Mouse (Mus musculus) induced T-regulatory cell, adult 2 months (primary cell): Measurements from ENCODE around the gene Il11ra1.
A peak's percentile ranks its signal among the peaks of the same experiment; 100 is the strongest.
"Not testable (repeated sequence)": the region's sequence is repeated elsewhere in the genome, so short reads cannot be mapped to it uniquely, and the experiment has no call there.

Experiments
- DNase-seq: peaks from one replicate; pipeline ENCODE4 v3.0.0-alpha.2; 2012; ENCODE audit warnings: low read depth

Il11ra1 gene

DNA sequence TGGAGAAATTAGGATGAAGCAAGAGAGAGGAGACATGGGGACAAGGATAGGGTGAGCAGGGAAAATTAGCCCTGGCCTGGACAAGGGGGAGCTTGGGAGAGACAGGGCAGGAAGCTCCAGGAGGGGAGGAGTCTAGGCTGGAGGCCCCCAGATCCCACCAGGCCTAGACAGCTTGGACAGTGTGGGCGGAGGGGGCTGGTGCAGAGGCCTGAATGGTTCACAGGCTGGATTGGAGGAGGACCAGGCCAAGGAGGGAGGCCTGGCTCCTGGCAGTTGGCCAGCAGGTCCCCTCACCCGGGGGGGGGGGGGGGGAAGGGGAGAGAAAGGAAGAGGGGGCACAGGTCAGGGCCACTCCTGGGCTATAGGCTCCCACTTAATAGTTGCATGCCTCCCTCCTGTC, 20.5 kb upstream of the Il11ra1 start:
- DNase-seq, result no peak

DNA sequence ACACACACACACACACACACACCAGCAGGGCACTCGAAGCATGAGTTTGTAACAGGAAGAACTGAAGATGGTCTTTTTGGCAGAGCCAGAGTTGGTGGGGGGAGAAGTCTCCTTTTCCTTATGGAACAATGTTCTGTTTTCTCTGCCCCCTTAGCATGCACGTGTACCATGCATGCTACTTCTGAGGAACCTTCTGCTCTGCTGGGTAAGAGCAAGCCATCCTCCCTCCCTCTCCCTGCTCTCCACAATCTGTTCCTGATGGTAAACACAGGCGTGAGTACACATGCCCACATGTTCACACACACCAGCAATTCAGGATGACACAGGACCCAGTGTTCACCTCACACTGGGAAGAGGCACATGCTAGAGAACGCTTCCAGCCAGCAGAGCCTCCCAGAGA, 18.6 kb upstream of the Il11ra1 start:
- no peak for DNase-seq

DNA sequence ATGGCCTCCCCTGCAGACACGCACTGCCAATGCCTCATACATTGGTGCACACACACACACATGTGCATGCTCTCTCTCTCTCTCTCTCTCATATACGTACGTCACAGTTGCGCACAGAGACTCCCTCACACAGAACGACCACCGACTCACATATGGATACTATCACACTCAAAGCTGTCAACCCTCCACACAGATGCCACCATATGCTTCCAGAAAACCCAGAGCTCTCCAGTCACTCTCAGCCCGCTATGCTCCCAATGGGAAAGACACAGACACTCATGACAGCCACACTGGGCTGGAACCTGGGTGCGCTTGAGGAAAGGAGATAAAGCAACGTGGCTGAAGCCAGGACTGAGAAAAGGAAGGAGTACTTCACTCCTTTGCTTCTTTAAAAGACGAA, 17.8 kb upstream of the Il11ra1 start:
- no peak for DNase-seq

DNA sequence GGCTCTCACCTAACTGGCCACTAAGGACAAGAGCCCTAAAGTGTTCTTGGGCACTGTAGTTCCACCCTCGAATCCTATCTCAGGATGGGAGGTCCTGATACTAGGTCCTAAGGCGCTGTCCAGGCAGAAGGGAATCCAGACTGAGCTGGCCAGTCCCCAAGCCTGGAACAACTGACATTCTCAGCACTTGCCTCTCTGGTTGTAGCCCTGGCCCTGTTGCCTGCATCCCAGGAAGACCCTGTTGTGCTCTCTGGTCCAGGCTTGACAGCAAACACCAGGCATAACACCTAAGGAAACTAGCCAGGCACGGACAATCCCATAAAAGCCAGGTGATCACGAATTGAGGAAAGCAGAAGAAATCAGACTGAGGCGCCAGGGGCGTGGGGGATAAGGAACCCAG, 17.0 kb upstream of the Il11ra1 start:
- no peak for DNase-seq

DNA sequence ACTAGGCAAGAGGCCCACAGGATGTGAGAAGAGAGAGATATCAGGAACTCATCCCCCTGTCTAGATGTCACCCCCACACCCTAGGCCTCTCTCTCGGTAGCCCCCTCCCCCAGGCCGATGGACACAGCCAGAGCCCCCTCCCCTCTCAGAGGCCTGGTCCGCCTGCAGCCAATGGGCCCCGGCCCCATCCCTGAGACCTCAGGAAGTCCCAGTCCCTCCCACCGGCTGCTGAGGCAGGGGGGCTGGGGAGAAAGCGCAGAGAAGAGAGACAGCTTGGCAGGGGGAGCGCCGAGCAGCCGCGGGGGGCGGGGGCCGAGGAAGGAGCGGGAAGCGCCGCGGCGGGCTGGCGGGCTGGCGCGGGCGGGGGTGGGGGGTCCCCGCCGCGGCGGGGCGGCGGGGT, 16.5 kb upstream of the Il11ra1 start:
- DNase-seq, result not testable (repeated sequence)

DNA sequence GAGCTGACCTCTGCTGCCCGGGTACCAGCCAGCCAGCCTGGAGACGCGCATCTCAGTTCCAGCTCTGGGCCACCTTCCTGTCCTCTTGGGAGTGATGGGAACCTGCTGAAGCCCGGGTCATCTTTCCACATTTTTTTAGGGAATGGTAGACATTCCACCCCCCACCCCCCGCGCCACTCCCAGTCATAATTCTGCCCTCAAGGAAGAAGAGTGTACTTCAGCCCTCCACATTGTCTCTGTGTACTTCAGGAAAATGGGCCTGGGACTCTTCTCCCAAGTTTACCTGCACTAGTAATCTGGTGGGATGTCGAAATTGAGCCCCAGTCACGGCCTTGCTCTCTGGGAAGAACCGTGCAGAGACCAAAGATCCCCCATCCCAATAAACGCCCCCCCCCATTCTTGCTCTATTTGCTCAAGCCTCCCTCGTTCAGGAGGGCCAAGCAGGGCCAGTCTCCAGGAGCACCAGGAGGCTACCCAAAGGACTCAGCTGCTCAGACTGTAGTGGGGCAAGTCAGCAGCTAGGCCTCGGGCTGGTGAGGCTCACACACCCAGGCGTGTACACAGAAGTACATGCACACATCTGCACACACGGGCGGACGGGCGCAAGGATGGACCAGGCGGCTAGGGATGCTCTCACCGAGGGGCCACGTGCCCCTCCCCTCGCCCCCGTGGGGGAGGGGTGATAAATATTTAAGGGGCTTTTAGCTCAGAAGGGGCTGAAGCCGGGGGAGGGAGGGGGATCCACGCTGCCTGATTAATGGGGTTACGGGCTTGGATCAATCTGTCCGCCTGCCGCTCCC, 15.5 kb upstream of the Il11ra1 start:
- not testable (repeated sequence) for DNase-seq

DNA sequence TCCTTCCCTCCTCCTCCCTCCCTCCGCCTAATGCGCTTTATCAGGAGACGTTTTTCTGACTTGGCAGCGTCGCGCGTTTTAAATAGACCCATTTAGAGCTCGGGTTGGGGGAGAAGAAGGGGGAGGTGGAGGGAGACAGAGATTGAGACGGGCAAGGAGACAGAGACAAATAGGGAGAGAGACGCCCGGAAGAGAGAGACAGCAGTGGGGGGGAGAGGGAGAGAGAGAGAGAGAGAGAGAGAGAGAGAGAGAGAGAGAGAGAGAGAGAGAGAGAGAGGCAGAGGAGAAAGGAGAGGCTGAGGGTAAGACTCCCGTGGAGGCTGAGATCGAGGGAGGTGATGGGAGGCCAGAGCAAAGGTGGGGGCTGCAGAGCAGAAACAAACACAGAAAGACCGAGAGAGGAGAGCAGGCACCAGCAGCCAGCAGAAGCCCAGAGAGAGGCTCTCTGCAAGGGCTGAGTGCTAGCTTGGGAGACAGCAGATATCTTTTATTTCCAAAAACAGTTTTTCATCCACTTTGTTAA, 14.8 kb upstream of the Il11ra1 start:
- not testable (repeated sequence) for DNase-seq

DNA sequence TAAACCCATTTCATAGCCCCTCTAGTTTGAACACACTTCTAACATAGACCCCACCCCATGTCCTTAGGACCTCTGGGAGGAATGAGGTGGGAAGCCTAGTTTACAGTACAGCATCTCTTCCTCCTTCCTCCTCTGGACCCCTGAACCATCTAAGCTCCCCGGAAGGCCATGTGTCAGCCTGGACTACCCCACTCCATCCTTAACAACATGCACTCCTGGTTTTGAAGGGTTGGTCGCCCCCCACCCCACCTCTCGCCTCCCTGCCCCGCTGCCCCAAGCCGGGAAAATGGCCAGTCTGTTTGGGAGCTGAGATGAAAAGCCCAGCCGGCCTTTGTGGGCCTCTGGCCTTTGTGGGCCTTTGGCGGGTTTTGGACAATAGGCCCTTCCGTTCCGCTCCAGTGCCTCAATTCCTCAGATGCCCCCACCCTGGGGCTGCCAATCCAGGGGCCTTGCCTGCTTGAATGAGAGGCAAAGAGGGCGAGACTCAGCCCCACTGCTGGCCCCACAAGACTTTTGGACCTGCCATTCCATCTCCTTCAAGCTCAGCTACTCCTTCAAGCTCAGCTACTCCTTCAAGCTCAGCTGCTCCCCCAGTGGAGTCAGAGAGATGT, 13.8 kb upstream of the Il11ra1 start:
- not testable (repeated sequence) for DNase-seq

DNA sequence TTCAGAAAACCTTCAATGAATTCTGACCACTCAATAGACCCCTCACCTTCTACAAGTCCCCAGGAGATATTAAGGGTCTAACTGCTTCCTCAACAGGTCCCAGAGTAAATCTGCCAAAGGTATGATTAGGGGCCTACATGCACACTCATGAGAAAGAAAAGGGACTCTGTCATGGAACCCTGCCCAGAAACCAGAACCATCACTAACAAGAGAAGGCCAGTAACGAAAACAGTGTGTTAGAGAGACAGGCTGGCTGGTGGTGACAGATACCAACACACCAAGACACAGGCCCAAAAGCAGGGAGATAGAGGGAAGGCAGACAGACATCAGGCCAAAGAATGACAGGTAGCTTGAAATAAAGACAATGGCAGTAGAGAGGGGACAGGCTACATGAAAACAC, 11.2 kb upstream of the Il11ra1 start:
- not testable (repeated sequence) for DNase-seq

DNA sequence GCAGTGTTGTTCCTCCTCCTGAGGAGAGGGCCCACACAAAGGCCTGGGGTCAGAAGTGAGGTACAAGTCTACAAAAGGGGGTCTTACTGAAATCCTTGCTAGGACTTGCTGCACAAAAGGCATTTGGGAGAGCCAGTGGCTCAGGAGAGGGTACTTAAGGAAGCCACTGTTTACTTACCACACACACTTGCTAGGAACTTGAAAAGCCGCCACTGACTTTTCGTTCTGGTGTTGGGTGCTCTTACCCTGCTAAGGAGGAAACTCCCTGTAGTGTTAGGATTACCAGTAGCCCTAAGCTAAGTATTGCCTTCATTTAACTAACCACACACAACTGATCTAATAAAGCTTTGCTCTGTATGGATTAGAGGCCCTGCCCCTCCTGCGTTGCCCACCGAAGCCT, 9.8 kb upstream of the Il11ra1 start:
- not testable (repeated sequence) for DNase-seq

DNA sequence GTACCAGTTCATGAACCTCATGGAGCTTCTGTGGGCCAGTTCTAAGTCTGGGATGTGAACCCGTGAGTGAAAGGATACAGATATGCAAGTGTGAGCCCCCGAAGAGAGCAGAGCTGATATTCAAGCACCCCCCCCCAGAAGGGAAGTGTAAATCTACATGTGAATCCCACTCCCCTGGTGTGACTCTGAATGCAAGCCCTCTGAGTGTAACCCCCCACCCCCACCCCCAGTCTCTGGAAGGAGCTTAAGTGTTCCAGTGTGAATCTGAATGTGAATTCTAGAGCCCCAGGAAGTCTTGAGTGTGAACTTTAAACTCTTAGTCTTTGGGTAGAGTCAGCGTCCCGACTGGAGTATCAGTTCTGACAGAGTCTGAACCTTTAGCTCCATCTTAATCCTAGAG, 6.3 kb upstream of the Il11ra1 start:
- not testable (repeated sequence) for DNase-seq

DNA sequence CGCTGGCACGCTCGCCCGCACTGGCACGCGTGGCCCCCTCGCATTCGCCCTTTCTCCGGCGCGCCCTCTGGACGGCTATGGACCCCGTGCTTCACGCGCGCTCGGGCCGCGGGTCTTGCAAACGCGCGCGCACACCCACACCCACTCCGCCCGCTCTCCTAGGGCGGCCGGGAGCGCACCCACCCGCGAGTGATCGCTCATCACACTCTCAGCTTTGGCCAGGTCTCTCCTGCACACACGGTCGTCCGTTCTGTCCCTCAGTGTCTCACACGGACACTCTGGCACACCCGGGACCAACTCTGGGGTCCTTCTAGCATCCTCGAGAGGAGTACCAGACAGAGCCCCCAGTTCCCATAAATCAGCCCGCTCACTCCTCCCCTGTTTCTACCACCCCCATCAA, 4.0 kb upstream of the Il11ra1 start:
- DNase-seq, result not testable (repeated sequence)

DNA sequence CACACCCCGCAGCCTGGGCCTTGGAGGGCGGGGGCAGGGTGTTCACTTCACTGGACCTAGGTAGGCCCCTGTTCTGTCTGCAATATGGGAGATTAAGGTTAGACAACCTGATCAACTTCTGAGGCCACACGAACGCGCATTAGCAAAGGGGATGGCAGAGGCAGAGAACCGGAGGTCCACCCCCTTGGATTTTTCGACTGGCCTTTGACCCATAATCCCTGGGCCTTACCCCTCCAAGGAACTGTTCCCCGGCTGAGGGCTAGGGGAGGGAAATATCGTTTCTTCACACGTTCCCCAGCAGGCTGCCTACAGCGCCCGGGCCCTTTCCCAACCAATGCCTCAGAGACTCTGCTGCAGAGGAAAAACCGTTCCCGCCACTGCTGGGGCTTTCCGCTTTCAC, 3.3 kb upstream of the Il11ra1 start:
- not testable (repeated sequence) for DNase-seq

DNA sequence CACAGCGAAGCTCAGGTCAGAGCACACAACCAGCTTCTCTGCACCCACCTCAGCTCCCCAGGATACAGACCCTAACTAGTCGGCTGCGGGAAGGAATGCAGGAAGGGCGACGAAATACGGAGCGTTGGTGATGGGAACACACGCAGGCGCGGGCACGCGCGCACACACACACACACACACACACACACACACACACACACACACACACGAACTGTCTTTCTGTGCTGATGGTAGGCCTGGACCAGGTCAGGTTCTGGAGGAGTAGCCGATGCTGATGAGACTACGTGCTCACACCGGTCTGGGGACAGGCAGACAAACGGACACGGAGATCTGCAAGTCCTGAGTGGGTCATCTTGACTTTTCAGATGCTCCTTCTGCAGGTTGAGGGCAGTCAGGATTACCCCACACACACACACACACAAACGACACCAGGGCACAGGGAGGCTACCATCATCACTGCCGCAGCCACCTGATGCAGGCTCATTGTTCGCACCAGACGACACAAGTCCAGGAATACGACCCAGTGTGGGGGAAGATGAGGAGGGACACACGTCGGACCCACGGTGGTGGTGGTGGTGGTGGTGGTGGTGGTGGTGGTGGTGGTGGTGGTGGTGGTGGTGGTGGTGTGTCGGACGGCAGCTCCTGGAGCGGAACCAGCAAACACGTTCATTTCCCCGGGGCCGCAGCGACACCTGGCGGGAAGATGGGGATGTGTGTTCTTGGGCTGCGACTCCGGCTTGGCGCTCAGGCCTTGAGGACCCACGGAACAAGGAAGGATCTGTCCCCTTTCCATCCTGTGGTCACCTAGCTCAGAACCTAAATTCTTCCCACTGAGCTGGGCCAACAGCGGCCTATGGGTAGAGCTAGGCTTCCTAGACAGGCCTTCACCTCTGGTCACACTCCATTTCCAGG, 2.6 kb upstream of the Il11ra1 start, which contains the start of gene Cntfr:
TSS of gene Cntfr (minus strand) at position 160 of the 912 bp plus-strand sequence.
- peak; percentile 73 for DNase-seq

DNA sequence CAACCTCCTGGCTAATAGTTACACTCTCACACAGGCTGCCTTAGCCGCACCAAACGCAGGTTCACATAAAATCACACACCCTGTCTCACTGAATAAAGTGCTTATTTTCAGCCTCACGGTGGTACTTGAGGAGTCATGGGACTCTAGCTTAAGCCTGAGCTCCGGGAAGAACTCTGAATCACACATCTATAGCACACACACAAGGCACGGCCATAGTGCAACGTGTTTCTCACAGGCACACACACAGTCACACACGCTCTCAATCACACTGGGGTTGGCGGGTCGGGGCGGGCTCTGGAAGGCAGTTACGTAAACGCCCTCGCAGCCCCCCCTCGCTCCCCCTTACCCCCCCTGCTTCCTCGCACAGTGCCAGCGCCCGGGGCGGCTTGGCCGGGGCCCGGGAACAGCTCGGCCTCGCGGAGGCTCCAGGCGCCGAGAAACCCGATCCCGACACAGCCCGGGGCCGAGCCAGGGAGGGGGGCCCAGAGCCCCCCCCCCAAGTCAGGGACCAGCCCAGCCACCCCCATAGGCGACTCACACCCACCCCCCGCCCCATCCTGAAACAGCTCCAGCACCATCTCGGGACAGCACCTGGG, 1.3 kb upstream of the Il11ra1 start:
- DNase-seq, result not testable (repeated sequence)

DNA sequence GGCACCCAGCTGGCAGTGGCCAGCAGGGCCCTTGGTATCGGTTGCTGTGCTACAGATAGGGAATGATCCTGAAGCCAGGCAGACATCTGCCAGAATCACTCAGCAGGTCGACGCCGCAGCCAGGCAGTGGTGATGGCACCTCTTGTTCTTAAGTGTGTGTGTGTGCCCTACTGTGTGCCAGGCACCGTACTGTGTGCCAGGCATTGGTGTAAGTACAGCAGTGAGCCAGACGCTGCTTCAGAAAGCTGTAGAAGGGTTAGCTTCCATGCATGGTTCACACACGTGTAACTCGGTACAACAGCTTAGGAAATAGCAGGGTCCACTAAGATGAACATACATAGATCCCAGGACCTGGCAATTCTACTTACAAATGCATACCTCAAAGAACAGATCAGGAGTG, 435 bp downstream of the Il11ra1 start:
- not testable (repeated sequence) for DNase-seq

DNA sequence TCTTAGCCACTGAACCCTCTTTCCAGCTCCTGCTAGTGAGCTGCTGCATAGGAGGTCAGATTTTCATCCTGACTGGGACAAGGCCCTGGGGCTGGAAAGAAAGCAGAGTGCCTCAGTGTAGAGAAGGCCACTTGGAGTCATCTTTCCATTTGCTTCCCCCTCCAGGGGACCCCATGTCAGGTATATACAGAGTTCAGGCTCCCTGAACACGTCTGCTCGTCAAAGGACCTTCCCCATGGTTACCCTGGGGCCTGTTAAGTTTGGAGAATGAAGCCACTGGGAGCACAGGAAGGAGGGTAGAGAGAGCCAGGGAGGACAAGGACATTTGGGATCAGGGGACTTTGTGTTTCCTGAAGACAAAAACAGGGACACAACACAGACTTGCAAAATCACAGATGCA, 2.4 kb downstream of the Il11ra1 start:
- not testable (repeated sequence) for DNase-seq

DNA sequence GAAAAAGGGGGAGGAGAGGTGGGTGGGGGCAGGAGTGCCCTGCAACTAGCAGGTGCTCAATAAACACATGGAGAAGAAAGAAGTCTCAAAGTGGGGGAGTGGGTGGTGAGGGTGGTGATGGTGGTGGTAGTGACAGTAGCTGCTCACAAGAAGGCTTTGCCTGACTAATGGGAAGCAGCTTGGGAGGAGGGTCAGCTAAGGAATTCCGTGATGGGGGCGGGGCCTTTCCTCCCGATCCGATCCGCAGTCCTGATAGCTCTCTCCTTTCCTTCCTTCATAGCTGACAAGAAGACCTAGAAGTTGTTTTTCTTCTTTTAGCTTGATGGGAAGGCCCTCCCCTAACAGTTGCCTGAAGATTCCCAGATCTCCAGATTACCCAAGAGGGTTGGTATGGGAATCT, 4.9 kb downstream of the Il11ra1 start:
- DNase-seq, result no peak

DNA sequence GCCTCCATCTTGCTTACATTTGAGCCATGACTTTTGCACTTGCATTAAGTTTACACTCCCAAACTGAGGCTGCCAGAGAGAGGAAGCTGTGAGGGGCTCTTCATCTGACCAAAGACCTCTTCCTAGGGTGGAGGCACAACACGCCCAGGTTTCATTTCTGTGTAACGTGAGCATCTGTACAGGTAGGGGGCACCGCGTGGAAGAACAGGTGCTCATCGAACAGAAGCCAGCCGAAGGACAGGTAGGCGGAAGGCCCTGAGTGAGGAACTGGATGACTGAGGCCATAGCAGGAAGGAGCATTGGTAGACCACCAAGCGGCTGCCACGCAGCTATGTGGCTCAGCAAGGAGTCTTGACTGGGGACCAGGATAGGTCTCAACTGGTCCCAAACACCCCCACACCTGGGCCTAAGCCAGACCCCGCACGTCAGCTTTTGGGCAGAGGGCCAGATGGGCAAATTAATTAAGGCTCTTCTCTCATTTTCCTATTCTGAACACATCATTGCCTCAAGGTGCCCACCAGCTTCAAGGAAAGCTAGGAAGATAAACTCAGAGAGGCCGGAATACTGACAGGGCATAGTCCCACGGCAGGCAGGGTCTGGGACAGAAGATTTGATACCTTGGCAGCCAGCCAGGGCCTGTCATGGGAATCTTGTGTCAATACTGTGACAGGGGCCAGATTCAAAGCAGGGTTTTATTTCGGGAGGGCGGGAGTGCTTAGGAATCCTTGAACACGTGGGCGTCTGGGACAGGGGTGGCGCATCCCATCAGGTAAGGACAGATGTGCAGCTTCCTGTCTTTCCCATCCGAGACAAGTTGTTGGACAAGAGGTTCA, 6.3 kb downstream of the Il11ra1 start:
- DNase-seq, result no peak

DNA sequence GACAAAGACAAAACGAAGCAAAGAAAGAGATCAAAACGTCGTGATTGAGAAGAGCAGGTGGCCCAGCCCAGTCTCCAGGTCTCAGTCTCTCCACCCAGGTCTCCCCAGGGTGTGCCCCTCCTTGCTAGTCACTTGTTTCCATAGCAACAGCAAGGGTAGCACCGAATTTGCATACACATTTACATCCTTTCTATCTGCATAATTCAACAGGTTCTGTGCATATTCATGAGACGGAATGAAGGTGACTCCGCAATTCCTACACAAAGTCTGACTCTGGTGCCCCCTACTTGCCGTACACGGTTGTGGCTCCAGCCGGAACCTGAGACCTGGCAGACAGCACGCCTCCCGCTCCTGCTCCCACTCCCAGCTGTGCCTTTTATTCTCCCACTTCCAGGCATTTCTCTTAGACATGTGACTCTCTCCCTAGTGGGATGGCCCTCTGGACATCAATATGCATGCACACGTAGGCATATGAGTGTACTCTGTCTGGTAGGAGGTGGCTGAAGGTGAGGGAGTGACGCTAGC, 7.3 kb downstream of the Il11ra1 start:
- DNase-seq, result peak; percentile 72
